Mouse (Mus musculus): ENCODE results near the gene Chrnb2.

DNA sequence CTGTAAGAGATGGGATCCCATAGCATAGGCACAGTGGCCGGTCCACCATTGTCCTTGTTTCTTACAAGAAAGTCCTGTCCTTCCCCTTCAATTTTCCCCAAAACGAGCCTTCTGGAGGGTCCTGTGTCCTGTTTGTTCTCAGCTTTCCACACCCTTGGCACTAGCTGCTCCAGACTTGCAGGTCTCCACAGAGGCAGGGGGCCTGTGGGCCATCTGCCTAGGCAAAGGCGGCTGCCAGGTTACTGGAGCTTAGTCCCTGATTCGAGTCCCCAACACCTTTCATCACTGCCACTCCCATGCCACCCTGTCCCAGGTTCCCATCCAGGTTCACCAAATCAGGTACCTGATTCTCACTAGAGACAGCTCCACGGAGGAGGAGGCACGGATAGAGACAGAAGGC is 9.1 kb downstream of the Chrnb2 start:
- TF ChIP-seq CHD2 (IDR thresholded peaks at IDR 0.05; ENCODE audit: low read length) (no peak), CTCF (conservative IDR thresholded peaks at IDR 0.05 in 1 of 2, IDR thresholded peaks at IDR 0.05 in 1 of 2; ENCODE audit: low read depth in 2 of 2, low read length in 2 of 2) (no peak), TBP (conservative IDR thresholded peaks at IDR 0.05; ENCODE audit: low read depth, low read length) (no peak), USF2 (conservative IDR thresholded peaks at IDR 0.05; ENCODE audit: low read depth, low read length) (no peak), MYC (IDR thresholded peaks at IDR 0.05; ENCODE audit: low read depth, low read length) (no peak), MEF2A (IDR thresholded peaks at IDR 0.05; ENCODE audit: borderline replicate concordance, low read depth, low read length) (no peak), RAD21 (IDR thresholded peaks at IDR 0.05; ENCODE audit: low read depth, low read length) (no peak), SMC3 (IDR thresholded peaks at IDR 0.05; ENCODE audit: low read depth, low read length) (no peak), POLR2A (IDR thresholded peaks at IDR 0.05; ENCODE audit: low read depth, low read length) (no peak), EP300 (IDR thresholded peaks at IDR 0.05; ENCODE audit: low read length) (no peak), ZNF384 (IDR thresholded peaks at IDR 0.05; ENCODE audit: low read depth, low read length) (no peak), USF1 (IDR thresholded peaks at IDR 0.05; ENCODE audit: low read depth, low read length) (no peak)

Data from CH12.LX (cell line).